Mouse (Mus musculus) MEL (cell line): ENCODE data around the gene Mab21l3. TPM values are rescaled to one million over a fixed set of nuclear protein-coding genes. Genes with fewer than 3 reads are reported as not detected.

Experiments
- DNase-seq: peaks from one replicate; pipeline ENCODE4 v3.0.0; 2011; ENCODE audit warnings: low read depth, low spot score
- H3K27ac ChIP-seq: 2 replicates; pipeline ENCODE4 v1.5.1; 2012; ENCODE audit warnings: low read depth, mild to moderate bottlenecking, control low read depth, low read length, moderate library complexity; ENCODE audit not compliant: control insufficient read depth
- H3K27me3 ChIP-seq, 2 experiments: fragments of 150-350 bp in 1 of 2; sonication (generic) in 1 of 2; 2 replicates each; pipeline ENCODE4 v1.6.1; 2012; ENCODE audit warnings: low read length in 2 of 2, mild to moderate bottlenecking in 2 of 2, improper control_type of control experiment in 1 of 2, moderate library complexity in 1 of 2; ENCODE audit not compliant: insufficient read depth in 2 of 2, control insufficient read depth in 1 of 2
- H3K36me3 ChIP-seq, 2 experiments: 2 replicates each; pipeline ENCODE4 v1.6.1; 2012 to 2014; ENCODE audit warnings: low read length in 2 of 2, improper control_type of control experiment in 1 of 2, inconsistent platforms in 1 of 2, mild to moderate bottlenecking in 1 of 2; ENCODE audit not compliant: insufficient read depth in 2 of 2, control insufficient read depth in 1 of 2
- H3K4me1 ChIP-seq, 2 experiments: fragments of 150-350 bp in 1 of 2; sonication (generic) in 1 of 2; 2 replicates each; pipeline ENCODE4 v1.6.1; 2012; ENCODE audit warnings: low read length in 2 of 2, improper control_type of control experiment in 1 of 2, mild to moderate bottlenecking in 1 of 2; ENCODE audit not compliant: insufficient read depth in 2 of 2, control insufficient read depth in 1 of 2
- H3K4me3 ChIP-seq, 2 experiments: fragments of 150-350 bp in 1 of 2; sonication (generic) in 1 of 2; 2 replicates each; pipeline ENCODE4 v1.5.1; 2012; ENCODE audit warnings: low read depth in 2 of 2, low read length in 2 of 2, mild to moderate bottlenecking in 2 of 2, moderate library complexity in 2 of 2, control low read depth in 1 of 2, improper control_type of control experiment in 1 of 2; ENCODE audit not compliant: control insufficient read depth in 1 of 2, insufficient read depth in 1 of 2
- H3K79me2 ChIP-seq: 2 replicates; pipeline ENCODE4 v1.6.1; 2012; ENCODE audit warnings: mild to moderate bottlenecking, low read length, moderate library complexity; ENCODE audit not compliant: control insufficient read depth, poor library complexity, insufficient read depth
- H3K9ac ChIP-seq: 2 replicates; pipeline ENCODE4 v1.6.1; 2012; ENCODE audit warnings: low read depth, mild to moderate bottlenecking, control low read depth, low read length, moderate library complexity; ENCODE audit not compliant: control insufficient read depth, poor library complexity, severe bottlenecking
- H3K9me3 ChIP-seq: fragments of 150-350 bp; sonication (generic); replicated peaks from 2 replicates; pipeline ENCODE4 v1.6.1; 2012; ENCODE audit warnings: mild to moderate bottlenecking, low read length, improper control_type of control experiment, moderate library complexity; ENCODE audit not compliant: insufficient read depth
- CTCF ChIP-seq, 3 experiments: IDR thresholded peaks in 2 of 3; conservative IDR thresholded peaks in 1 of 3; 2 replicates each; pipeline ENCODE4 v1.5.1; 2011 to 2012; ENCODE audit warnings: low read length in 3 of 3, low read depth in 2 of 3, mild to moderate bottlenecking in 2 of 3, improper control_type of control experiment in 1 of 3, inconsistent platforms in 1 of 3, mixed read lengths in 1 of 3, moderate library complexity in 1 of 3; ENCODE audit not compliant: control insufficient read depth in 1 of 3, insufficient read depth in 1 of 3, poor library complexity in 1 of 3, severe bottlenecking in 1 of 3
- GABPA ChIP-seq: IDR thresholded peaks from 2 replicates; pipeline ENCODE4 v1.6.1; 2012; ENCODE audit warnings: low read depth, mild to moderate bottlenecking, inconsistent platforms, low read length, improper control_type of control experiment, moderate library complexity
- JUND ChIP-seq: IDR thresholded peaks from 2 replicates; pipeline ENCODE4 v1.6.1; 2011; ENCODE audit warnings: low read depth, mild to moderate bottlenecking, improper control_type of control experiment, low read length
- KAT2A ChIP-seq: conservative IDR thresholded peaks from 2 replicates; pipeline ENCODE4 v1.6.1; 2012; ENCODE audit warnings: low read depth, low read length, improper control_type of control experiment, inconsistent platforms
- MAX ChIP-seq: IDR thresholded peaks from 2 replicates; pipeline ENCODE4 v1.6.1; 2011; ENCODE audit warnings: low read length, improper control_type of control experiment
- MAZ ChIP-seq: IDR thresholded peaks from 2 replicates; pipeline ENCODE4 v1.6.1; 2012; ENCODE audit warnings: low read depth, mild to moderate bottlenecking, inconsistent platforms, low read length, improper control_type of control experiment
- NELFE ChIP-seq: IDR thresholded peaks from 2 replicates; pipeline ENCODE4 v1.6.1; 2011; ENCODE audit warnings: low read depth, low read length, improper control_type of control experiment
- SMC3 ChIP-seq: IDR thresholded peaks from 2 replicates; pipeline ENCODE4 v1.6.1; 2011; ENCODE audit warnings: low read depth, low read length, improper control_type of control experiment
- TCF12 ChIP-seq: IDR thresholded peaks from 2 replicates; pipeline ENCODE4 v1.6.1; 2014; ENCODE audit warnings: low read depth, mild to moderate bottlenecking, inconsistent platforms, low read length, improper control_type of control experiment, moderate library complexity
- UBTF ChIP-seq: IDR thresholded peaks from 2 replicates; pipeline ENCODE4 v1.6.1; 2012; ENCODE audit warnings: low read depth, mild to moderate bottlenecking, inconsistent platforms, low read length, improper control_type of control experiment, moderate library complexity, borderline replicate concordance; ENCODE audit not compliant: insufficient read depth
- USF2 ChIP-seq, 2 experiments: IDR thresholded peaks; 2 replicates each; pipeline ENCODE4 v1.6.1; 2011 to 2012; ENCODE audit warnings: improper control_type of control experiment in 2 of 2, low read length in 2 of 2, borderline replicate concordance in 1 of 2, inconsistent platforms in 1 of 2, low read depth in 1 of 2, mild to moderate bottlenecking in 1 of 2; ENCODE audit not compliant: insufficient read depth in 1 of 2
- polyA plus RNA-seq, 2 experiments: library from polyadenylated mRNA; stranded (reverse) in 1 of 2; unstranded in 1 of 2; fragments of >175 nt in 1 of 2; fragments of >200 nt in 1 of 2; gene quantifications; 2 replicates each; pipeline versions ENCODE4 v1.2.1 to v1.2.4; 2012; ENCODE audit warnings: low replicate concordance in 2 of 2, low read depth in 1 of 2; ENCODE audit not compliant: insufficient read length in 2 of 2, insufficient read depth in 1 of 2, missing spikeins in 1 of 2
- total RNA-seq: library from RNA; depleted of rRNA; stranded (reverse); fragments of 300-350 nt; gene quantifications from 2 replicates; pipeline ENCODE4 v1.2.3, GENCODE M21; 2012; rRNA removed

Mab21l3 gene
- total and polyA plus RNA-seq, 3 experiments: 0.04 TPM; not detected in 2

DNA sequence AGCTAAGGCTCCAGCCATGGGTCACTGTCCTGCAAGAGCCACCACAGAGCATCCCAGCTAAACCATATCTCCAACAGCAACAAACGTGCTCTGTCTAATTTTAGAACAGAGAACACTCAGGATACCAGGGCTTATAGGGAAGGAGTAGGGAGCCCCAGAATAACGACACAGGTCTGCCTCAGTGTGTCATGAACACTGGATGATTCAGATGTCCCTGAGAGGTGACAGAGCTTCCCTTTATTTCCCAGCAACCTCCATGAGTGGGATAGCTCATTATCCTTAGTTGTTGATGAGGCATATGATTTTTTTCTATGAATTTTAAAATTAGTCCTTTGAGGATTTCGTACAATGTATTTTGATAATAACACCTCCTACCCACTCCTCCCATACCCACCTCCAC is 78.2 kb downstream of the Mab21l3 start:
- DNase-seq: no peak
- Histone ChIP-seq H3K79me2 (no peaks in the 10 kb centered on the region), H3K9ac (no peak overlapping the region), H3K36me3 (no peaks in the 10 kb centered on the region), H3K4me3 (no peak overlapping the region), H3K4me1 (no peaks in the 10 kb centered on the region), H3K27ac (no peak overlapping the region), H3K9me3 (no peaks in the 10 kb centered on the region), H3K27me3 (no peaks in the 10 kb centered on the region)
- TF ChIP-seq USF2 (IDR thresholded peaks at IDR 0.05; ENCODE audit: borderline replicate concordance in 1 of 2, insufficient read depth in 1 of 2, low read depth in 1 of 2, low read length in 2 of 2) (no peak), UBTF (no peak), JUND (no peak), CTCF (IDR thresholded peaks at IDR 0.05 in 2 of 3, conservative IDR thresholded peaks at IDR 0.05 in 1 of 3; ENCODE audit: control insufficient read depth in 1 of 3, insufficient read depth in 1 of 3, low read depth in 2 of 3, low read length in 3 of 3, poor library complexity in 1 of 3, severe bottlenecking in 1 of 3) (no peak), GABPA (no peak), SMC3 (no peak), MAZ (no peak), NELFE (no peak), TCF12 (no peak)

DNA sequence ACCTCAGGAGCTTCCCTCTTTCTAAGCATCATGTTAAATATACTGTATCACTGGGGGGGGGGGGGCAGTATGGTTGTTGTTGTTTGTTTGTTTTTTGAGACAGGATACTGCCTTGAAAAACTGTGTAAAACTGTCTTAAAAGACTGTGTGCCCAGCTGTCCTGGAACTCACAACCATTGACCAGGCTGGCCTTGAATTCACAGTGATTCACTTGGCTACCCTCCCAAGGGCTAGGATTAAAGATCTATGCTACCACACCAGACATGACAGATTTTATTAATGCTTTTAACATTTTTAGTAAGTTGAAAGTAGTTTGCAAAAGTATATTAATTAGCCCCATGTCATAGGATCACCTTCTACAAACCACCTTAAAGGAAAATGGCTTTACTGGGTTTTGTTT is 85.2 kb downstream of the Mab21l3 start:
- Histone ChIP-seq H3K79me2 (no peaks in the 10 kb centered on the region), H3K4me3 (no peak overlapping the region), H3K9me3 (no peaks in the 10 kb centered on the region), H3K27ac (no peak overlapping the region), H3K4me1 (no peaks in the 10 kb centered on the region), H3K27me3 (no peaks in the 10 kb centered on the region), H3K36me3 (no peaks in the 10 kb centered on the region), H3K9ac (no peak overlapping the region)
- no peak for DNase-seq
- TF ChIP-seq MAX (no peak), KAT2A (no peak)

Other genes starting within 250 kb of the Mab21l3 start
- 136 and 138 TPM in 2 replicates for gene Atp1a1, start 244.3 kb downstream of the Mab21l3 start, total RNA-seq
- 100 to 1,000 TPM in 1 of 2 experiments, not detected in 1; 174 TPM for gene Atp1a1, start 244.3 kb downstream of the Mab21l3 start, polyA plus RNA-seq
- 2.1 and 2.2 TPM in 2 replicates for gene Slc22a15, start 75.5 kb upstream of the Mab21l3 start, total RNA-seq
- gene Slc22a15, start 75.5 kb upstream of the Mab21l3 start, polyA plus RNA-seq: 1 to 10 TPM in 1 of 2 experiments, not detected in 1; 7.9 TPM
- not detected in 2 replicates for gene Nhlh2, start 161.1 kb upstream of the Mab21l3 start, total RNA-seq
- not detected for gene Nhlh2, start 161.1 kb upstream of the Mab21l3 start, polyA plus RNA-seq
- not detected in 2 replicates for gene Casq2, start 237.5 kb upstream of the Mab21l3 start, total RNA-seq
- gene Casq2, start 237.5 kb upstream of the Mab21l3 start, polyA plus RNA-seq: not detected